Mouse (Mus musculus) spleen, postnatal 36 days (tissue): Measurements from ENCODE around the gene Diras2.
"Not testable (repeated sequence)": the region's sequence is repeated elsewhere in the genome, so short reads cannot be mapped to it uniquely, and the experiment has no call there.

Experiments used
- DNase-seq, 2 experiments: peaks; one replicate each; pipeline ENCODE4 v3.0.0; 2022; ENCODE audit warnings: low spot score in 2 of 2, mixed read lengths in 1 of 2

Gene Diras2

DNA sequence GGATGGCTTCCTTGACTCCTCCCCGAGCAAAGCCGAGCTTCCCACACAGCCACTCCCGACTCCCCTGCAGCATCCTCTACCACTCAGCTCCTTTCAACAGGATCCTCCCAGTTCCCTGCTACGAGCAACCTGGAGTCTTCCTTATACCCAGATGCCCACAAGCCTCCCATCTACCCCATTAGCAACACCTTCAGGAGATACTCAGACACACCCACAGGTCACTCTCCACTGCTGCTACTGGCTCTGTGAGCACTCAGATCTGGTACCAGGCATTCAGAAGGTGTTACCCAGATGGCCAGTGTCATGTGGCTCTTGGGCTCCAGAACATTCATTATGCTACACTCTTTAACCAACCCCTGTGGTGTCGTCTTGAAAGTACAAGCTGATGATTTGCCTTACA, 11.7 kb downstream of the Diras2 start:
- DNase-seq, result no peak

DNA sequence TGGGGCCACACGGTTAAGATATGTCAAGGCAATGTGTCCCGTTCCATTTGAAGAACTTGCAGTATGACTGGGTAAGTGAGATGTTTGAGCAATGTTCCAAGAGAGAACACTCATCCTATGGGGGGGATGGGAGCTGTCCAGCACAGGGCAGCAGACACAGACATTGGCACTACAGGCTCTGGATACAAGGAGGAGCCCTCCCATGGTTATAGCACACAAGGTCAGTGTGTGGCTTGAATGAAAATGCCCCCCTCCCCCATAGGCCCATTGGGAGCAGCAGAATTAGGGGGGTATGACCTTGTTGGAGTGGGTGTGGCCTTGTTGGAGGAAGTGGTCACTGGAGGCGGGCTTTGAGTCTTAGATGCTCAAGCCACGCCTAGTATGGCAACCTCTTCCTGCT, 12.7 kb downstream of the Diras2 start:
- no peak for DNase-seq

DNA sequence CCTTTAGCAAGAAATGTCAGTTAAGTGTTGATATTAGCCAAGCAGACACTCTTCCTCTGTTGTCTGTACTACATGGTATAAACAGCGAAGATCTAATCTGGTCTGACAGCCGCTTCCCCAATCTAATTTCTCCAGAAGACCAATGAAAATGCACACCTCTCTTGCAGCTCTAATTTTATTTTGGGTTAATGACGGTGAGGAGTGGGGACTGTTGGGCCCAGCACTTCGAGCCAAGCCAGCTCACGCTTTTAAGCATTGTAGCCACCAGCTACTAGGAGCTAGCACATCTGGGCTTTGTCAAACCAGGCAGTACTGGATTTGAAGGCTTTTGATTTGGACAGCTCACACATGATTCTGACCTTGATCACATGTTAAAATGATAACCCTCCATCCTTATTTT, 14.1 kb downstream of the Diras2 start:
- DNase-seq, result no peak

DNA sequence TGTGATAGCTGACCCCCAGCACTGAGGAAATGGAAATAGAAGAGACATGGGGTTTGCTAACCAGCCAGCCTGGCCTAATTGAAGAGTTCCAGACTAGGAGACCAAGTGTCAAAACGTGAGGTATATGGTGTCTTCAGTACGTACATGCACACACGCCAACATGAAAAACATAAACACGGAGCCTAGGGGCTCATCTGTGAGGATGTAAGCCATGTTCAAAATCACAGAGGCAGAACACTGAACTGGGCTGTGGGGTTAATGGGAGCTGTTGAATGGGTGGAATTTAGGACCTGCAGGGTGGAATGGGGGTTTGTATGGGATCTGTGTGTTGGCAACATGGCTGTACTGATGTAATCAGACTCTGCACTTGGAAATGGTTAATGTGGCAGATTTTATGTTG, 14.5 kb downstream of the Diras2 start:
- DNase-seq, result no peak

DNA sequence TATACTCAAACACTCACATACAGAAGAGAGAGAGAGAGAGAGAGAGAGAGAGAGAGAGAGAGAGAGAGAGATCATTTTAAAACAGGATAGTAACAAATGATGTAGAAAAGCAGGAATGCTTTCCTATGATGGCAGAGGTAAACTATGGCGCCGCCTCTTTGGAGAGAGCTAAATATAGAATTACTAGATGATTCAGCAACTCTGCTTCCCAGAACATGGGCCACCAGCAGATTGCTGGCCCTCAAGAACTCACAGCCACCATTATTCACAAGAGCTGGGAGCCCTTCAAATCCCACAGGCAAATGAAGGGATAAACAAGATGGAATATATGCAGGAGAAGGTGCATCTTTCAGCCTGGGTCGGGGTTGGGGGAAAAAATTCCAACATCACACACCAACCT, 15.0 kb downstream of the Diras2 start:
- DNase-seq, result no peak

DNA sequence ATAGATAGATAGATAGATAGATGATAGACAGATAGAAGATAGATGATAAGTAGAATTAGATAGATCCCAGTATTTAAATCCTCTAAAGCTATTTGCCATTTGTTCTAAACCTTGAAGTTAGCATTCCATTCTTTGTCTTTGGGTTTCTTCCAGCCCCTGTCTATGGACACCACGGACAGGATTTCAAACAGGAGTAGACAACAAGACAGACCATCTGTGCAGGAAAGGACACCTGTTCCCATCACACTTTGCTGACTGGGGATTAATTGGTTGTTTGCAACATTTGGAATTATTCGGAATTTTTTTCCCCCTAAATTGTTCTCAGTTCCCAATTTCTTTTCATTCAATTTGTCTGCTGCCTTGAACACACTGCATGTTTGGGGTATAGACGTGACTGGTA, 17.5 kb downstream of the Diras2 start:
- no peak for DNase-seq

DNA sequence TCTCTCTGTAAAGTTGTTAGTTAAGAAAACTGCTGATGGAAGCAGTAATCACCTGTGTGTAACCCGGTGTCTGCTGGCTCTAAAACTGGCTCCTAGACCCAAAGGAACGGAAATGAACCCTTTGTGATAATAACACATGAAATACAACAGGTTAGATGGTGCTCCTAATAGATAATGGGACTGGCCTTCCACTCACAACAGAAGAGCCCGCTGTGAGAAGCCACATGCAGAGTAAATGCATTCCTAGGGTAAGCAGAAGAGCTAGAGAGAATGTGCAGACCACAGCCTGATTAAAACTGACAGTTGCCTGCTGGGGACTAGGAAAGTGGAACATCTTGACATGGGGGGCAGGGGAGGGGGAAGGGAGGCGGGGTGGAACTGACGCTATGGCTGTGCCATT, 18.7 kb downstream of the Diras2 start:
- DNase-seq, result no peak

DNA sequence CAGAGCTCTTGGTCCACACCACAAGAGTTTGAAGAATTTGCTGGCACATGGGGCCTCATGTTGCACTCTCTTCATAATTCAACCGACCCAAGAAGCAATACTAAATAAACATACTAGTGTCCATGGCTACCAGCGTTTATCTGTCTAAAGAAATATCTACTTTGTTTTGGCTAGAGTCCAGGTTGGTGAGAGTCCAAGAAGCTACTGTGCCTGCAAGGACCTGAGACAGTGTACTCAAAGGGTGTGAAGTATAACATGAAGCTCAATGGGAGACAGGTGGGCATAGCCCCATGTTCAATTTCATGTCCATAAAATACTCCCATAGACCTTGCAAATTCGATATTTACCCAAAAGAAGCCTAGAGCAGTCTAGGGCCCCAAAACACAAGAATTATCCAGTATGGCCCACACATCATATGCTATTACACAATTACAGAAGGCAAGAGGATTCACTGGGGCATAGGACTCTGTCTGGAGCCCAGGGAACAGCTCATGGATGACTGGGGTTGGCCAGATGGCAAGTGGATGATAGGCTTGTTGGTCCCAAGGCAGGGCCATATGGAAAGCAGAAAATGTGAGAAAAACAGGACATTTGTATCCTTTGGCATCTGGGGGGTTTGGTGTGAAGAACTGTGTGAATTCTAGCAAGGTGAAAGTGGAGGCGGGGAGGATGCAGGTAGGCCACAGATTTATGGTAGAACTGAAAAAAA, 20.8 kb downstream of the Diras2 start:
- no peak for DNase-seq

DNA sequence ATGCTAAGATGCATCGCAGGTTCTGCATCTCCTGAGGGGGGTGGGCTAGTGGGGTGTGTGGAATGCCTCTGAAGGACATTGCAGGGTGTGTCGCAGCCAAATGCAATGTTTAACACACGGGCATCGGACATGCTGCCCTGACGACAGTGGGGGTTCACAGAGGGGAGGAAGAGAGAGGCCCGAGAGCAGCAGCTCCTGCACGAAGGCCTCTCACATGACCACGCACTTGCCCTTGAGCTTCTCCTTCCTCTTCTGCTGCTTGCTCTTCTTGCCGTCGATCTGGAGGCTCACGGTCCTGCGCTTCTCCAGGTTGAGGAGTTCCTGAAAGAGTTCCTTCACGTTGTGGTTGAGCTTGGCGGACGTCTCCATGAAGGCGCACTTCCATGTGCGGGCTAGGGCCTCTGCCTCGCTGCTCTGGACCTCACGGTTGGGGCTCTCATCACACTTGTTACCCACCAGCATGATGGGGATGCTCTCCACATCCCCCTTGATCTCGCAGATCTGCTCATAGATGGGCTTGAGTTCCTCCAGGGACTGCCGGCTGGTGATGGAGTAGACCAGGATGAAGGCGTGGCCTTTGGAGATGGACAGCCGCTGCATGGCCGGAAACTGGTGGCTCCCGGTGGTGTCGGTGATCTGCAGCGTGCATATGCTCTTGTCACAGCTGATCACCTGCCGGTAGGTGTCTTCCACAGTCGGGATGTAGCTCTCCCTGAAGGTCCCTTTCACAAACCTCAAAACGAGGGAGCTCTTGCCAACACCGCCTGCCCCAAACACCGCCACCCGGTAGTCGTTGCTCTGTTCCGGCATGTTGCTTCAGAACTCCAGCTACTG, 23.4 kb downstream of the Diras2 start:
- no peak for DNase-seq

DNA sequence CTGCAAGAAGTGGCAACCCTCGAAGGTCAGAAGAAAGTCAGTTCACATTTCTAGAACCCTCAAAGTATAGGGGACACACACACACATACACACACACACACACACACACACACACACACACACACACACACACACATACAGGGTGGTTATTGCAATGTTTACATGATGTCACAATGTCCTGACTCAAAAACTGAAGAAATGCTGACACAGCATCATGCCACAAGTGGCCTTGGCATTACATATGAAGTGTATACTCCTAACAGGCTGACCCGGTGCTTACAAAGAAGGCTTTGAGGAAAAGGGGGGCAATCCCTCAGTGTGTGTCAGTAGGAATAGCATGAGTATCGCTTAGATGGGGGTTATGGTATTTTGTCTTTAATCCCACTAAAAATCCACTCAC, 24.3 kb downstream of the Diras2 start:
- not testable (repeated sequence) for DNase-seq

DNA sequence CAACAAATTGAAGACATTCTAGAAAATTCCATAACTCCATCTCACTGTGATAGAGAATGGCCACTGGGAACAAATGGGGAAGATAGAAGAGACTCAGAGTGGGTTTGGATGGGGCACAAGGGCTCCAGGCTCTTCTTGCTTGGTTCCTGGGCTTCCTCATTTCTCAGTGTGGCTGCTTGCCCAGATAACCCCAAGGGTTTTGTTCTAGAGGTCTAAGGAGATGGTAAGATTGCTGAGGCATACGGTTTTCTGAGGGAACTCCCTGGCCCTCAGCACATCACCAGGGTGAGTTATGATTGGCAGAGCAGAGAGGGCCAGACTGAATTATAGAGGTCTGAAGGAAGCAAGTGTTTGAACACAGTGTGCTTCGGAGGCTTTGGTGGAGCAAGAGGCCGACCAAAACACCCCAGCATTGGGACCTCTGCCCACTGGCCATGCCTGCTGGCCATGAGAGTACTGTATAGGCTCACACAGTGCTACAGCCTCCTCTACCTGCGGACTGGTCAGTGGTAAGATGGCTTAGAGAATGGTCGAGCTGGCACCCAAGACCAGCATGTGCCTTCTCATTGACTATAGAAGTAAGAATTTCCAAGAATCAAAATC, 25.3 kb downstream of the Diras2 start:
- DNase-seq, result not testable (repeated sequence)

DNA sequence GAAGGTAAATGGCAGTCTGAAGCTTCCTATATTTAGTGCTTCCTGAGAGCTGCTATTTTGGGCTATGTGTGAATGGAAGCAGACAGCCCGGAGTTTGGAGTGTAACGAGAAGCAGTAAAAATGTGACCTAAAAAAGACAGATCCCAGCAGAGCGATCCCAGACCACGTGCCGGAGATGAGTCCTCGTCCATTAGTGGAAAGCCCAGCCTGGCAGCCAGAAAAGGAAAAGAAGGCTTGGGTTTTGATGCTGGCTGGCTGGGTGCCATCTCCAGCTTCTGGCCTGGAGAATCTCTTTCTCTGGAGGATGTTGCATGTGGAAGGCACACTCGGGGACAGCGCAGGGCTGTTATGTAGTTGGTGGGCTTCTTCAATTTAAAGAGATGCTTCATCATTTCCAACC, 29.4 kb downstream of the Diras2 start:
- no peak for DNase-seq

DNA sequence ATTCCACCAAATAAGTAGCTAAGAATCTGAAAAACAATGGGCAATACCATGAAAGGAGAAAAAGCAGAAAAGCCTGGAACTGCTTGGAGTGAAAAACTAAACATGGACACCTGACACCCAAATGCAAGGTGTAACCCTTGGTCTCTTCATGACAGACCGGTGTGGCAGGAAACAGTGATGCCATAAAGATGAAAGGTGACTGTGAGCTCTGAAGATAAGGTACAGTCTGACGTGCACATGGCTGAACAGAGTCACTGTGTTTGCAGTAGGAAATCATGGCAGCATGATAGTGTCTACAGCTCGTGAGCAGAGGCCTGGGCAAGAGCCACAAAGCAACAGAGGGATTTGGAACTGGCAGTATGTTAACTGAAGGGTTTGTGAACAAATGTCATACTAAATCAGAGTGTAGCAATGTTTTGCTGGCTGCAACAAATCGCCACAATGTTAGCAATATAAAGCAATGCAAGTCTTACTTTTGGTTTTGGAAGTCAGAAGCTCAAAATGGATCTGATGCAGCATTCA, 34.0 kb downstream of the Diras2 start:
- no peak for DNase-seq

DNA sequence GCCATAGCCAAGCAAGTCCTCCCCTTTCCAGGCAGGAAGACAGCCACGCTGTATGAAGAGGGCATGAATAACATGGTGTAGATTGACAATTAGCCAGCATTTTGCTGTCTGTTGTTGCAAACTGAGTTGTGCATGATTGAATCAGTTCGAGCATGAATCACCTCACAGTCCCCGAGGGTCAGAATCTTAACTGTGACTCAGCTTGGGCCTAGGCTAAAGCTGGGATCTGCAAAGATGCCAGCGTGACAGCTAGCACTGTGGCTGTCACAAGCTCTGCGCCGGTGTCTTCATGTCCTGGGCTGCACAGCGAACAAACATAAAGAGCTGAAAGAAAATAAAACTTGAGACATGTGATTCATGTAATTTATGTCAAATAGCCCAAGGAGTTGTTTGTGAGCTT, 42.3 kb downstream of the Diras2 start:
- DNase-seq, result no peak

DNA sequence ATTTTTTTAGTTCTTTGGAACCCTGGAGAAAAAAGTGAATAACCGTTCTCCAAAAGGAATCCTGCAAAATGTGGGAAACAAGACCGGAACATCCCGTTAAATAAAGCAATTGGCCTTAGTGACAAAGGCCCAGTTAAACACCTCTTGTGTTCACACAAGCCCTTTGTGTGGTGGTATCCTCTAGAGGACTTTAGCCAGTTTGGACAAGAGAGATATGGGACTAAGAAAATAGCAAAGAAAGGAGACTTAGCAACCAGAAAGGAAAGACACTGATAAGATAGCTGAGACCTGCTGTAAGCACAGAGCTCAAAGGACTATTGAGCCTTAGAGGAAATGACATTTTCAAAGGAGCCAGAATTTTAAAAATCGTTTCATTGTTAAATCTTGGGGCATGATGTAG, 47.0 kb downstream of the Diras2 start:
- no peak for DNase-seq

DNA sequence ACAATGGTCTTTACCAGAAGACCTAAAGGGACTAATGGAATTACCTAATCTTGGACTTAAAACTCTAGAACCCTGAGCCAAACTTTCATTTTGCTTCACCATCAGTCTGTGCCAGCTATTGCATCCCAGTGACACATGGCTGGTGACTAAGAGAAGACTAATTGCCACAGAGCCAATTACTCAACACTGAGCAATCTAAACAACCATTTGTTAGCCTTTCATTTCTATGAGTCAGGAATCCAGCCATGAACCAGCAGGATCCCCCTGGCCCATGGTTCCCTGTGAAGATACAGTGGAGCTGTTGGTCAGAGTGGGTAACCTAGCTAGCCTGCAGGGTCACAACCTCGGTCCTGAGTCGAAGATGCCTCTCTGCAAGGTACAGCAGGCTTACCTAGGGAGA, 49.3 kb downstream of the Diras2 start:
- DNase-seq, result no peak

DNA sequence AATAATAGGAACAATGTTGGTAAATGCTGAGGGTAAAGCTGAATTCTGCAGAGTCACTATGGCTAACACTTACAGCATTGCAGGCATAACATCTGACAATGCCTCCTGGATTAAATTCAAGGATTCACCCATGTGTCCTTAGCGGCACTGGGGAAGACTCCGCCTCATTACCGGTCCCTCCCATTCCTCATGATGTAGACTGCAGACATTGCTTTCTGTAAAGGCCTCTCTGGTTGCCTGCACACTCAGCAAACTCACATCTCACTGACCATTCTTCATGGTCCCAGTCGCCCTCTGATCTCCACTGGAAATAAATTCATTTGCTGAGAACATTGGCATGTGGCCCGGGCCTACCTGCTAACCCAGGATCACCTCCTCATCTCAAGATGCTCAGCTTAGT, 51.9 kb downstream of the Diras2 start:
- no peak for DNase-seq

DNA sequence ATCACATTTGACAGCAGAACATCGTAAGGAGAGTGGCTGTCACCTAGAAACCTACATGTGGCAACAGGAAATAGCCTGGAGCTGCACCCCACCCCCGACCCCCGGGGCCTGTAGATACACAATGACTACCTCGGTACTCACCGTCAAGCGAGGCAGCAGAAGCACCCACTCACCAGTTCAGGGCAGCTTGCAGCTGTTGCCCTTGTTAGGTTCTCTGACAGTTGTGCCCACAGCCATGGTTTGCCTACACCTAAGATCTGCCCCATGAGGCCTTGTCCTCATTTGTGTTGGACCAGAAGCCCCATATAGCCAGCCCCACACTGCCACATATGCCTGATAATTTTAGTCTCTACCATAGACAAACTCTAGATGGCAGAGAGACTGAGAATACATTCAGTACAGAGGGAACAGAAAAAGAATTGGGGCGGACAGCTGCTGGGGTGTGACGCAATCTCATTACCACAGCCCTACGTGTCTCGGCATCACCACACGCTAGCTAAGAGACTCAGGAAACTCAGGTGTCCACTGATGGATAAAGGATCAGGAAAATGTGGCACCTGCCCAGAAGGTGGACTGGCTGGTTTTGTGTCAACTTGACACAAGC, 54.0 kb downstream of the Diras2 start:
- DNase-seq, result no peak

DNA sequence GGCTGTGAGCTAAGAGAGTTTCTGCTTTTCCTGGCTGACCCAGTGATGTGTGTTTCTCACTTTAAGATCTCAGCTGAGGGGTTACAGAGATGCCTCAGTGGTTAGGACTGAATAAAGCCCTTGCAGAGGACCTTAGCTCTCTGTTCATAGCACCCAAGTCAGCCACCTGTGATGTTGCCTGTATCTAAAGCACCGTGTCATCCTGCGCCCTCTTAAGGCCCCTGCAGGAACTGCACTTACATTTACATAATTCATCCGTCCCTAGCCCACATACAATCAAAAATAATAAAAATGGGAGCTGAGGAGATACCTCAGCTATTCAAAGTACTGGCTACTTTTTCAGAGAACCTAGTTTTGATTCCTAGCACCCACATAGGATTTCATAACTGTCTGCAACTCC, 54.9 kb downstream of the Diras2 start:
- DNase-seq, result no peak

DNA sequence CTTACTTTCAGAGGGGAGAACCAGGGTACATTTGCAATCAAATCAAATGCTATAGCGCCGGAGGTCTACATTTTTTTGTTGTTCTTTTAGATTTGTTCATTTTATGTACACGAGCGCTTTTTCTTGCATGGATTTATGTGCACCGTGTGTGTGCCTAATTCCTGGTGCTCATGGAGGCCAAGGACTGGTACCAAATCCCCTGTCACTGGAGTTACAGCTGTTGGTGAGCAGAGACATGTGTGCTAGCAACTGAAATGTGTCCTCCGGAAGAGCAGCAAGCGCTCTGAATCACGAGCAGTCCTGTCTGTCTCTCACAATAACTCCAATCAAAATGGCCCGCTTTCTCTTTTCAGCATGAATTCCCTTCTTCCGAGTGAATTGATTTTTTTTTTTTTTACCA, 55.8 kb downstream of the Diras2 start:
- DNase-seq, result no peak

DNA sequence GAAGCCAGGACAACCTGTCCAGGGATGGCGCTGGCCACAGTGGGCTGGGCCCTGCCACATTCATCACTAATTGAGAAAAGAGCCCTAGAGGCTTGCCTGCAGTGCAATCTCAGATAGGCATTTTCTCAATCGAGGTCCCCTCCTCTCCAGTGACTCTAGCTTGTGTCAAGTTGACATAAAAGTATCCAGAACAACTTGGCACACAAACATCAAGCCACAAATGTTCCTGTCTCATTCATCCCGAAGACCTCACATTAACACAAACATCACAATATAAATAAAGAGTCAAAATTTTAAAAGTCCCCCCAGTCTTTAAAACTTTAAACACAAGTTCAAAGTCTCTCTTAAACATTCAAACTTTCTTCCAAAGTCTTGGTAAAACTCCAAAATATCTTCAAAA, 56.3 kb downstream of the Diras2 start:
- no peak for DNase-seq
